Mouse (Mus musculus) small intestine, adult 2 months (tissue): ENCODE results near the gene Vmn2r86. TPM values are rescaled to one million over a fixed set of nuclear protein-coding genes. Genes with fewer than 3 reads are reported as not detected.
"Not testable (repeated sequence)": the region's sequence is repeated elsewhere in the genome, so short reads cannot be mapped to it uniquely, and the experiment has no call there.

Source experiments
- H3K27ac ChIP-seq: fragments of 200-500 bp; 2 replicates; pipeline ENCODE4 v1.5.1; 2012; ENCODE audit warnings: low read depth, low read length, control low read depth, inconsistent platforms; ENCODE audit not compliant: insufficient read depth
- H3K27me3 ChIP-seq: fragments of 200-500 bp; 2 replicates; pipeline ENCODE4 v1.6.1; 2012; ENCODE audit warnings: mild to moderate bottlenecking, moderate library complexity, low read length, inconsistent platforms; ENCODE audit not compliant: control insufficient read depth, insufficient read depth
- H3K36me3 ChIP-seq: fragments of 200-500 bp; 2 replicates; pipeline ENCODE4 v1.6.1; 2012; ENCODE audit warnings: mild to moderate bottlenecking, low read length, control low read depth, inconsistent platforms; ENCODE audit not compliant: control insufficient read depth, insufficient read depth
- H3K4me1 ChIP-seq: fragments of 200-500 bp; 2 replicates; pipeline ENCODE4 v1.6.1; 2012; ENCODE audit warnings: low read length, inconsistent platforms, mixed read lengths; ENCODE audit not compliant: control insufficient read depth, insufficient read depth, insufficient read length
- H3K4me3 ChIP-seq: fragments of 200-500 bp; 2 replicates; pipeline ENCODE4 v1.5.1; 2012; ENCODE audit warnings: low read depth, mild to moderate bottlenecking, control low read depth, inconsistent platforms, low read length, moderate library complexity
- CTCF ChIP-seq: fragments of 200-500 bp; IDR thresholded peaks from 2 replicates; pipeline ENCODE4 v1.5.1; 2012; ENCODE audit warnings: low read depth, mild to moderate bottlenecking, control low read depth, inconsistent platforms, low read length, moderate library complexity, mixed read lengths; ENCODE audit not compliant: insufficient replicate concordance, insufficient read length; ENCODE audit errors: extremely low read depth
- POLR2A ChIP-seq: fragments of 200-500 bp; IDR thresholded peaks from 2 replicates; pipeline ENCODE4 v1.6.1; 2012; ENCODE audit warnings: low read depth, mild to moderate bottlenecking, control low read depth, inconsistent platforms, low read length, moderate library complexity
- WGBS: fragments of 180-500 bp; shearing (Covaris S2); methylation state at CpG from one replicate; pipeline ENCODE4 v1.1.7; 2018; 5-methylcytosine and 5-hydroxymethylcytosine counted together
- polyA plus RNA-seq: library from polyadenylated mRNA; depleted of rRNA; stranded (reverse); fragments of >200 nt; gene quantifications from 2 replicates; pipeline ENCODE4 v1.2.3, GENCODE M21; 2012; rRNA removed

The Vmn2r86 gene
- not detected in 2 replicates for polyA plus RNA-seq

DNA sequence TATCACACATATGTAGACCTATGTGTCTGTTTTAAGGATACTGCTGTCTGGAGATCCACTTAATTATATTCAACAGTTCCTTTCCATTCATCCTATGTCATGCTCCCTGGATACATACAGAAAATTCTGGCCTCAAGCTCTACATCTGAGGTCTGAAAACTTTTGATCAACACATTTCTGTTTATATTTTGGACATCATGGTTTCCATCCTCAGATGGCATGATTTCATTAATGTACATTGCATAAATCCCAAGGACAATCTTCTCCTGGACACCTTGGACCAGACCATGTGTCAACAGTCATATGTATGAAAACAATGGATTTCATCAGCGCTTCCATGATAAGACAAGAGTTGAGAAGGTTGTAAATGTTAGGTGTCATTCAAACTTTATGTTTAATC, at the start of gene Vmn2r86:
Gene Vmn2r86, minus strand, starts transcription at position 101 of the 400 bp plus-strand sequence.
- H3K4me3 ChIP-seq, H3K27ac ChIP-seq, H3K27me3 ChIP-seq, H3K4me1 ChIP-seq, H3K36me3 ChIP-seq: not testable (repeated sequence)
- WGBS, result 84% methylated on average over 1 of the region's 1 CpGs

DNA sequence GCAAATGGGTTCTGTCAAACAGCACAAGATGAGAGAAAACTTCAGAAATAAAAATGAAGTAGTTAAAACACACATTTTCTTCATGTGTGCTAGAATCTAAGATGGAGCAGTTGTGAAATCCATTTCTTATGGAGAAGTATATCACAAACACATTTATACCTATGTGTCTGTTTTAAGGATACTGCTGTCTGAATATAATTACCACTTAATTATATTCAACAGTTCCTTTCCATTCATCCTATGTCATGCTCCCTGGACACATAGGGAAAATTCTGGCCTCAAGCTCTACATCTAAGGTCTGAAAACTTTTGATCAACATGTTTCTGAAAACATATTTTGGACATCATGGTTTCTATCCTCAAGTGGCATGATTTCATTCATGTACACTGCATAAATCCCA, 41.4 kb upstream of the Vmn2r86 start, which contains the start of gene Vmn2r87:
Gene Vmn2r87, minus strand, starts transcription at position 101 of the 400 bp plus-strand sequence.
- no peaks in the 10 kb centered on the region for H3K4me1 ChIP-seq
- H3K27me3 ChIP-seq, result no peaks in the 10 kb centered on the region
- TF ChIP-seq POLR2A (no peak), CTCF (no peak)
- H3K4me3 ChIP-seq, result no peak within 1 kb of the TSS
- H3K36me3 ChIP-seq, result no peaks in the 10 kb centered on the region
- no peak within 1 kb of the TSS for H3K27ac ChIP-seq

DNA sequence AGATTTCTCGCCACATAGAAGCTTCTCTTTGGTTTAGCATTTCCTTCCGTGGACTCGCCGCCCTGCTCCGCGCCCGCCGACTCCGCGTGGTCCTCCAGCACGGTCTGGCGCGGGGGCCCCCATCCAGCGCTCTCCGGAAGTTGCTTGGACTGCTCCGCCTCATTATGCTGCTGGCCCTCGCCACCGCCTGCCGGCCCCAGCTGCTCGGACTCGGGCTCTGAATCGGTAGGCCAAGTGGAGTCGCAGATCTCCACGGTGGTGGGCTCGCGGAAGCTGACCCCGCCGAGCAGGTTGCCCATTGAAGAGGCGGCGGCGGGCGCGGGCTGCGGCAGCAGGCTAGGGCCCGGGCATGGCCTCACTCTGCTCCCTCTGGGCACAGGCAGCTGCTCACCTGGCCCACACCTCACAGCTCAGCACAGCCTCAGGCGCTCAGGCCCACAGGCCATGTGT, 14.5 kb upstream of the Vmn2r86 start:
- peak overlapping the region; percentile 56 for H3K4me3 ChIP-seq
- WGBS, result 5% methylated on average over 36 of the region's 36 CpGs
- no peaks in the 10 kb centered on the region for H3K36me3 ChIP-seq
- H3K27ac ChIP-seq, result no peak overlapping the region
- no peaks in the 10 kb centered on the region for H3K4me1 ChIP-seq
- TF ChIP-seq POLR2A, result no peak
- no peak for TF ChIP-seq CTCF
- H3K27me3 ChIP-seq, result no peaks in the 10 kb centered on the region

DNA sequence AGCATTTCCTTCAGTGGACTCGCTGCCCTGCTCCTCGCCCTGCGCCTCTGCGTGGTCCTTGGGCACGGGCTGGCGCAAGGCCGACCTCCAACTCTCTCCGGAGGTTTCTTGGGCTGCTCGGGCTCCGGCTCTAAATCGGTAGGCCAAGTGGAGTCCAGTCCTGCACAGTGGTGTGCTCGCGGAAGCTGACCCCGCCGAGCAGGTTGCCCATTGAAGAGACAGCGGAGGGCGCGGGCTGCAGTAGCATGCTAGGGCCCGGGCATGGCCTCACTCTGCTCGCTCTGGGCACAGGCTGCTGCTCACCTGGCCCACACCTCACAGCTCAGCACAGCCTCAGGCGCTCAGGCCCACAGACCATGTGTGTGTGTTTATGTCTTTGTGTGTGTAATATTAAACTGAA, 11.1 kb downstream of the Vmn2r86 start:
- no peak for TF ChIP-seq POLR2A
- TF ChIP-seq CTCF, result no peak
- 91% methylated on average over 21 of the region's 21 CpGs for WGBS
- no peaks in the 10 kb centered on the region for H3K27me3 ChIP-seq

DNA sequence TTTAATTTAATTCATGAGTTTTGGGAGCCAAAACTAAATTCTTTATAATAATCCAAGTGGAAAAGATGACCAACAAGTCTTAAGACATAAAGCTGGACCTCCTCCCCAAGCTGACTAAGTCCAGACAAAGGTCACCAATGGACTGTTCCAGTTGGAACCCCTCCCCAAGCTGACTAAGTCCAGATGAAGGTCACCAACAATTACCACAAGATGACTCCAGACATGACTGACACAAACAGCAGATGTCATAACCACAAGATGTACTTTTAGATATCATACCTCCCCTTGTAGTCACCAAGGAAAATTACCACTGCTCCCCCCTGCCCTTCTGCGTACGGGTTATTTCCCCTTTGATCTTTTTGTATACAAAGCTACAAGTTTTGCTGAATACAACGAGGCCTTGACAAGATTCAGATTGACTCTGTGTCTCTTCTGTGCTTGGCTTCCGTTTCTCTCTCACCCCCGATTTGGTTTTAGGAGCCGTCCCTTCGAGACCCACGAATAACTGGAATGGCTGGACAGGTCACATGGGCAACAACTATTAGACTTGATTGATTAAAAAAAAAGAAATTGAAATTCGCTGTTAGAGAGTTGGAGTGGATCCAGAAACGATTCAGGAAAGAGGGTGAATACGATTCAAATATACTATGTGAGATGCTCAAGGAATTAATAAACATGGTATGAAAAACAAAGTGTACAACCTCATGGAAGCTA, 21.5 kb downstream of the Vmn2r86 start:
- H3K27me3 ChIP-seq, H3K36me3 ChIP-seq, H3K4me1 ChIP-seq, H3K4me3 ChIP-seq, H3K27ac ChIP-seq: not testable (repeated sequence)
- 83% methylated on average over 11 of the region's 11 CpGs for WGBS

More for the DNA sequence above, 11.1 kb downstream of the Vmn2r86 start:
- Histone ChIP-seq H3K27ac (no peak overlapping the region), H3K36me3 (no peaks in the 10 kb centered on the region), H3K4me1 (no peaks in the 10 kb centered on the region), H3K4me3 (no peak overlapping the region)

DNA sequence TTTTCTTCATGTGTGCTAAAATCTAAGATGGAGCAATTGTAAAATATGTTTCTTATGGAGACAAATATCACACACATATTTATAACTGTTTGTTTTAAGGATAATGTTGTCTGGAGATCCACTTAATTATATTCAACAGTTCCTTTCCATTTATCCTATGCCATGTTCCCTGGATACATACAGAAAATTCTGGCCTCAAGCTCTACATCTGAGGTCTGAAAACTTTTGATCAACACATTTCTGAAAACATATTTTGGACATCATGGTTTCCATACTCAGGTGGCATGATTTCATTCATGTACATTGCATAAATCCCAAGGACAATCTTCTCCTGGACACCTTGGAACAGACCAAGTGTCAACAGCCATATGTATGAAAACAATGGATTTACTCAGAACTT, 26.2 kb downstream of the Vmn2r86 start, which contains the start of gene Vmn2r85:
Gene Vmn2r85, minus strand, starts transcription at position 101 of the 400 bp plus-strand sequence.
- not testable (repeated sequence) for H3K4me1 ChIP-seq, H3K36me3 ChIP-seq, H3K27me3 ChIP-seq, H3K4me3 ChIP-seq, H3K27ac ChIP-seq

DNA sequence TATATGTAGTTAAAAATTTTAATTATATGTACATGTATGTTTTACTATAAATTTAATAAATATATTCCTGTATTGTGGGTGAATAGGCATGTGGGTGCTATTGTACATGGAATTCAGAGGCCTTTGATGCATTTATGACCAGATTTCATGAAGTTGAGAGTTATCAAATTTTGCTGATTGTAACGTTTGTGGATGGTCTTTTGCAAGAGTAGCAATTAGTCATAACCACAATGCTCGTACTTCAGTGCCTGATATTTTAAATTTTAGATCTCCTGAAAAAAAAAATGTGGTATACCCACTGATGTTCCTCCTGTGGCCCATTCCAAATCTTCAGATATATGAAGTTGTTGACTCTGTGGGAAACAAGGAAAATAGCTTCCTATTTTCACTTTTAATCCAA, 33.5 kb downstream of the Vmn2r86 start:
- not testable (repeated sequence) for H3K4me3 ChIP-seq, H3K36me3 ChIP-seq, H3K27me3 ChIP-seq, H3K4me1 ChIP-seq, H3K27ac ChIP-seq
- 55% methylated on average over 2 of the region's 2 CpGs for WGBS

DNA sequence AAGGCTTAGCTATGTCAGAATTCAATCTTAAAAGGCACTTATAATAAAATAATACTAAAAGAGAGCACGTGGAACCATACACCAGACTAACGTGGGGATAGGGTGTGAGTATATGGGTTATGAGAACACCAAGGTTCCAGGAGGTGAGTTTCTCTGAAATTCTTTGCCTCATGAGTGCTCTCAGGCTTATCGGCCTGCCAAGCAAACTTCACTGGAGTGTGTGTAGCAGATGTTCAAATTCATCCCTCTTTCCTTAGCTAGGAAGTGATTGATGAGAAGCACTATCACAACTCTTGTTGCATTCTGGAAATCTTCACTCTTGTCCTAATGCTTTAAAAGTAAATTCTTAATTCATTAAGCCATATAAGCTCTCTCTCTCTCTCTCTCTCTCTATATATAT, 35.4 kb downstream of the Vmn2r86 start:
- Histone ChIP-seq H3K36me3 (no peaks in the 10 kb centered on the region), H3K27ac (no peak overlapping the region), H3K27me3 (no peaks in the 10 kb centered on the region), H3K4me1 (no peaks in the 10 kb centered on the region), H3K4me3 (no peak overlapping the region)
- WGBS, result 71% methylated on average over 3 of the region's 3 CpGs
- no peak for TF ChIP-seq CTCF
- no peak for TF ChIP-seq POLR2A

DNA sequence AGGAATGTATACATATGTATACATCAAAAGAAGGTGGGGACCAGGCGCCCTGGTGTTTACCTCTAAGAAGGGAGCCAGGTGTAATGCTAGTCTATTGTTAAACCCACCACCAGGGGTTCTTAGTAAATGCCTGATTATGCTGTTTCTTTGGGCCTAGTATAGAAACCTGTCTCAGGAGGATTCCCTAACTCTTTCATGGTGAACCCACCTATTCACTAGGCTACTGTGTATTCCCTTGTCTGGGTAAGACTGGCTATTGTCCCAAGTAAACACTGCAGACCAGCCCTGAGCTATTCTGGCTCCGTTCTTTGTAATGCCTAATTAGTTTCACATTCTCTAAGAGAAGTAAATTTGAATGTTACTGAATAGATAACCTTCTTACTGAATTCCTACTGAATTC, 35.9 kb downstream of the Vmn2r86 start:
- not testable (repeated sequence) for H3K36me3 ChIP-seq, H3K4me3 ChIP-seq, H3K27me3 ChIP-seq, H3K27ac ChIP-seq, H3K4me1 ChIP-seq
- WGBS, result 44% methylated on average over 2 of the region's 2 CpGs

DNA sequence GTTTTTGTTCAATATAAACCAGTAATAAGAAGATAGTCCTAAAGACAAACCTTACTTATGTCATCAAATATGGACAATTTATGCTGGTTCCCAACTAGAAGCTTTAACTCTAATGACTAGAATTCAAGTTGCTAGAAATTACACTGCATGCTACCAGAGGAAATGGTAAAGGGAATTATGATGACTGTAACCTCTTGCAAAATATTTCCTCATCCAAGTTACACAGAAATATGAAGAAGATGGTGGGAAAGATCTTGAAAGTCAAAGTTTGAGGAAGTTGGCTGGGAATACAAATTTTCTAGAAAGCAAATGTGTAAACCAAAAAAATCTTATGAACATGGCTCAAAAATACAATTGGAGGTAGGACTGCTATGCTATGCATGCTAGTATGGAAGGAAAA, 39.5 kb downstream of the Vmn2r86 start:
- H3K36me3 ChIP-seq, H3K4me1 ChIP-seq, H3K27me3 ChIP-seq, H3K27ac ChIP-seq, H3K4me3 ChIP-seq: not testable (repeated sequence)

DNA sequence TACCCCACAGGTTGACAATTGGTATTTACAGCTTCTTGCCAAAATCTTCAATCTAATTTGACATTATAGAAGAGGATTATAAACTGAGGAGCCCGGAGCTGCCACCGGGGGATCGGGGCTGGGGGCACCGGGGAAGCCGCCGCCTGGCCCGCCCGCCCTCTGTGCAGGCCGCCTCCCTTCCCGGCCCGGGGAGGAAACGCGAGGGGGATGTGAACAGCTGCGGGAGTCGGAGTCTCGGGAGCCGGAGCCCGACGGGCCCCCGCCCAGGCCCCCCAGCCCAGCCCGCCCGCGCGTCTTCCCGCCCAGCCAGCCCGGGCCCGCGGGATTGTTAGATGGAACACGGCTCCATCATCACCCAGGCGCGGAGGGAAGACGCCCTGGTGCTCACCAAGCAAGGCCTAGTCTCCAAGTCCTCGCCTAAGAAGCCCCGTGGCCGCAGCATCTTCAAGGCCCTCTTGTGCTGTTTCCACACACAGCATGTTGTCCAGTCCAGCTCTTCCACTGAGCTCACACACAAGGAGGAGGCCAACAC, 43.6 kb downstream of the Vmn2r86 start:
- 59% methylated on average over 34 of the region's 35 CpGs for WGBS
- H3K36me3 ChIP-seq, H3K4me3 ChIP-seq, H3K27me3 ChIP-seq, H3K27ac ChIP-seq, H3K4me1 ChIP-seq: not testable (repeated sequence)
